Mouse (Mus musculus) C2C12 (cell line): ENCODE measurements around the gene Aifm3.

ENCODE experiments used
- CTCF ChIP-seq: IDR thresholded peaks from one replicate; pipeline ENCODE4 v1.5.1; 2011; ENCODE audit not compliant: control insufficient read depth, insufficient read depth, insufficient read length
- MAX ChIP-seq: IDR thresholded peaks from one replicate; pipeline ENCODE4 v1.6.1; 2011; ENCODE audit warnings: mild to moderate bottlenecking, control low read depth
- MYOD1 ChIP-seq: IDR thresholded peaks from one replicate; pipeline ENCODE4 v1.6.1; 2011; ENCODE audit warnings: low read depth; ENCODE audit not compliant: control insufficient read depth, insufficient read length
- MYOG ChIP-seq: IDR thresholded peaks from one replicate; pipeline ENCODE4 v1.6.1; 2011; ENCODE audit not compliant: control insufficient read depth, insufficient read length; ENCODE audit errors: extremely low read depth
- USF1 ChIP-seq: IDR thresholded peaks from one replicate; pipeline ENCODE4 v1.6.1; 2011; ENCODE audit warnings: low read depth, mild to moderate bottlenecking, control low read depth, moderate library complexity

DNA sequence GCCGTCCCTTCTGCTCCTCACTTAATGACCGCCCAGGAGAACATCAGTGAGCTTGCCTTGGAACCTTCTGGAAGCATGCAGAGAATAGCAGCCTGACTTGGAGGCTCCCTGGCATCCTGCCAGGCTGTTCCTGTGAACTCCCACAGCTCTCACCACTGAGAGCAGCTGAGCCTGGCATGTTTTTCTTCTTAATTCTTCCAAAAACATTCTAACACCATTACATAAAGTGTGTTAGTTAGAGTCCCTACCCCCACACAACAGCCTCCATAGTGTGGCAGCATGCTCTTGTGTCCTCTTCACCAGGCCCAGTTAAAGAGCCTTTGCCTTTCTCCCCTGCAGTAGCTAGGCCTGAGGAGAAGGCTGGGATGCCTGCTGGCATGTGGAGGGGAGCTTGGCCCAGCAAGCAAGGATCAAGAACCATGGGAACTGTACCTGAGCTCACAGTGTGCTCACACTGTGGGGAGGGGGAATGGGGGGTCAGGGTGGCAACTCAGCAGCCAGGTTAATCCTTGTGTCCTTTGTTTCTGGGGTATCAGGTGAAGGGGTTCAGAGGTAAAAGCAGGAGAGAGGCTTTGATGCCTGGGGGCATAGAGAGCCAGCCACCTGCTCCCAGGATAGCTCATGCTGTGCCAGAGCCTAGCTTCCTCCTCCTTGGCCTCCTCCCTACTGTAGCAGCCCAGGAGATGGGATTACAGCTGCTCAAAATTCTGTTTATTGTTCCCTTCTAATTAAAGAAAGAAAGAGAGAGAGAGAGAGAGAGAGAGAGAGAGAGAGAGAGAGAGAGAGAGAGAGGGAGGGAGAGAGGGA is 7.3 kb downstream of the Aifm3 start:
- TF ChIP-seq CTCF = no peak
- no peak for TF ChIP-seq MYOG
- TF ChIP-seq MAX = no peak
- TF ChIP-seq USF1 = no peak
- no peak for TF ChIP-seq MYOD1
